Mouse (Mus musculus): Measurements from ENCODE around the gene Il11ra1. TPM values are rescaled to one million over a fixed set of nuclear protein-coding genes. Genes with fewer than 3 reads are reported as not detected.
A peak's percentile ranks its signal among the peaks of the same experiment; 100 is the strongest.
"Not testable (repeated sequence)": the region's sequence is repeated elsewhere in the genome, so short reads cannot be mapped to it uniquely, and the experiment has no call there.

Gene Il11ra1
- 317 and 362 TPM in 2 replicates for polyA plus RNA-seq (2014; fragmentation: Nextera tagmentation; extraction: Ambion mirVana)

DNA sequence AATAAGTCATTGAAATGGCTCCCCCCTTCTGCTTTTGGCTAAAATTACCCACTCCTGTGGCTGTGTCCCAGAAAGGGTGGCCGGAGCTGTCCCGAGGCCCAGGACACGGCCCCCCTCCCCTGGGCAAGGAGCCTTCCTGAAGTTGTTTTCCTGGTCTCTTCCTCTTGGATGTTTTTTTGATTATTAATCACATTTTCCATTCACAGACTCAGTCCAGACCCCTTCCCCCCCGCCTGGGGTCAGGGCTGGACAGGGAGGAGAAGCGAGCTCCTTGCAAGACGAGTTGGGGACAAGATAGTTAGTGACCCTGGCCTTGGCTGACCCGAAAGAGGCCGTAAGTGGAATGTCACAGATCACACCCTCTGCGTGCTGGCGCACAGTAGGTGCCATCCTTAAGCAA lies at the start of gene Il11ra1:
TSS of gene Il11ra1 (plus strand) at position 207 of the 400 bp plus-strand sequence.
- not testable (repeated sequence) for H3K4me3 ChIP-seq (ENCODE audit: low read depth, low read length); H3K9me3 ChIP-seq (ENCODE audit: control insufficient read depth, low read length); ATAC-seq (ENCODE audit: low read depth); H3K36me3 ChIP-seq (ENCODE audit: control insufficient read depth, insufficient read depth, low read length); DNase-seq (ENCODE audit: low spot score); H3K4me1 ChIP-seq (ENCODE audit: control insufficient read depth, insufficient read depth, low read length); H3K27ac ChIP-seq (replicated peaks; ENCODE audit: low read depth, low read length); H3K27me3 ChIP-seq (replicated peaks; ENCODE audit: control insufficient read depth, insufficient read depth, low read length); H3K9ac ChIP-seq (ENCODE audit: low read depth, low read length)
- WGBS = 86% methylated on average over 7 of the region's 10 CpGs
- peak within 1 kb of the TSS; percentile 26 for H3K4me2 ChIP-seq (ENCODE audit: low read depth, low read length)

DNA sequence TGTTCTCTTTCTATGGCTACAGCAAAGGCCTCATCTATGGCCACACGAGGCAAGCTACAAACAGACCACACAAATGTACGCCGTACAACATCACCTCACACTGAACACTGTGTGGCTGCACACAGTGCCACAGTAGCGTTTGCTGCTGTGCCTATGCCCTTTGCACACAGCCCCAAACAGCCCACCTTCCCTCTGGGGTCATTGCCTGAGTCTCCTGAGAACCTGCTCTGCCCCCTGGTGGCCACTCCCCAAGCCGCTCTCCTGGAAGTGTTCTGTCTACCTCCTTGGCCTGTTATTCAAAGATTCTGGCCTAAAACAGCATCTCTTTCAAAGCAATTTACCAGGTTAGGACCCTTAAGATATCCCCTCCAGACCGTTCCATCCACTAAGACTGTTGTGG lies 46.5 kb upstream of the Il11ra1 start:
- ATAC-seq (ENCODE audit: low read depth) = peak; percentile 51; the same call in 1 of the 2 replicates
- no peaks in the 10 kb centered on the region for H3K9me3 ChIP-seq (ENCODE audit: control insufficient read depth, low read length)
- no peak overlapping the region for H3K9ac ChIP-seq (ENCODE audit: low read depth, low read length)
- no peak overlapping the region for H3K4me2 ChIP-seq (ENCODE audit: low read depth, low read length)
- H3K4me3 ChIP-seq (ENCODE audit: low read depth, low read length) = no peak overlapping the region
- no peaks in the 10 kb centered on the region for H3K4me1 ChIP-seq (ENCODE audit: control insufficient read depth, insufficient read depth, low read length)
- 43% methylated on average over 6 of the region's 6 CpGs for WGBS
- no peaks in the 10 kb centered on the region; the same call in 1 of the 2 replicates for H3K27me3 ChIP-seq (replicated peaks; ENCODE audit: control insufficient read depth, insufficient read depth, low read length)
- no peak overlapping the region for H3K27ac ChIP-seq (replicated peaks; ENCODE audit: low read depth, low read length)
- peak; percentile 80 for DNase-seq (ENCODE audit: low spot score)
- H3K36me3 ChIP-seq (ENCODE audit: control insufficient read depth, insufficient read depth, low read length) = peaks cover 7% of the 10 kb centered on the region; the same call in 1 of the 2 replicates

DNA sequence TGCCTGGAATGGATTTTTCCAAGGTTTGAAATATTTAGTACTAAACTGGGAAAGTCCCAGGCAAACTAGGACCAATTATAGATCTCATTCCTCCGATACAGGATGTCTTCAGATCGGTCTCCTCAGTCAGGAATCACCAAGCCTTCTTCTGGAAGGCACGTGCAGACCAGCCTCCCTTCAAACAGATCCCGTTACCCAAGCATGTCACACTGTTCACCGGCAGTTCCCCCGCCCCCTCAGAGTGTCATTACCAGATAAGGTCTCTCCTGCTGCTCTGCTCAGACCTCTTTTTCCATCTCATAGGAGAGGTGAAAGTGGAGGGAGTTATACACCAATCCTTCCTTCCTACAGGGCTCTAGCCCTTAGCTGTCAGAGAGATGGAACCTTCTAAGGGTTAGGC lies 46.1 kb upstream of the Il11ra1 start:
- WGBS = 60% methylated on average over 6 of the region's 6 CpGs
- Histone ChIP-seq H3K4me1 (ENCODE audit: control insufficient read depth, insufficient read depth, low read length) (no peaks in the 10 kb centered on the region), H3K36me3 (ENCODE audit: control insufficient read depth, insufficient read depth, low read length) (peaks cover 7% of the 10 kb centered on the region; the same call in 1 of the 2 replicates), H3K4me3 (ENCODE audit: low read depth, low read length) (no peak overlapping the region), H3K27me3 (replicated peaks; ENCODE audit: control insufficient read depth, insufficient read depth, low read length) (no peaks in the 10 kb centered on the region; the same call in 1 of the 2 replicates), H3K9me3 (ENCODE audit: control insufficient read depth, low read length) (no peaks in the 10 kb centered on the region), H3K27ac (replicated peaks; ENCODE audit: low read depth, low read length) (no peak overlapping the region), H3K4me2 (ENCODE audit: low read depth, low read length) (no peak overlapping the region), H3K9ac (ENCODE audit: low read depth, low read length) (no peak overlapping the region)
- DNase-seq (ENCODE audit: low spot score) (no peak), ATAC-seq (ENCODE audit: low read depth) (no peak)

DNA sequence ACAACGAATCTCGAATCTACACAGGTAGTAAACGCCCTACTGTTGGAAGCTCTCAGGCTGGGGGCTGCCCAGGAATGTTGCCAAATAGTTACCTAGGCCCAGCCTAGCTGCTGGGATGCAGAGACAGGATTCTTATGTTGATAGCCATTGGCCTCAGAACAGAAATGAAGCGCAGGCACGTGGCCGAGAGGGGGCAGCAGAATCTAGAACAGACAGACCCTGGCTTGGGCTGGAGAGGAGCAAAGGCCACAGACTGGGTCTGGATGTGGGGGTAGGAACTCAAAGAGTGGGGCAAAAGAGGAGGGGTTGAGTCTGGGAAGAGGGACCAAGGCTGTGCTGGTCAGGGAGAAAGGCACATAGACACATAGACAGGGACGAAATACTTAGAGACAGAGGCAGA lies 45.6 kb upstream of the Il11ra1 start:
- peaks cover 7% of the 10 kb centered on the region; the same call in 1 of the 2 replicates for H3K36me3 ChIP-seq (ENCODE audit: control insufficient read depth, insufficient read depth, low read length)
- H3K4me1 ChIP-seq (ENCODE audit: control insufficient read depth, insufficient read depth, low read length) = no peaks in the 10 kb centered on the region
- 15% methylated on average over 7 of the region's 7 CpGs for WGBS
- no peaks in the 10 kb centered on the region for H3K9me3 ChIP-seq (ENCODE audit: control insufficient read depth, low read length)
- H3K9ac ChIP-seq (ENCODE audit: low read depth, low read length) = no peak overlapping the region
- no peaks in the 10 kb centered on the region; the same call in 1 of the 2 replicates for H3K27me3 ChIP-seq (replicated peaks; ENCODE audit: control insufficient read depth, insufficient read depth, low read length)
- H3K4me2 ChIP-seq (ENCODE audit: low read depth, low read length) = no peak overlapping the region
- DNase-seq (ENCODE audit: low spot score) = peak; percentile 60
- H3K4me3 ChIP-seq (ENCODE audit: low read depth, low read length) = no peak overlapping the region
- peak; percentile 48; the same call in 1 of the 2 replicates for ATAC-seq (ENCODE audit: low read depth)
- H3K27ac ChIP-seq (replicated peaks; ENCODE audit: low read depth, low read length) = no peak overlapping the region

DNA sequence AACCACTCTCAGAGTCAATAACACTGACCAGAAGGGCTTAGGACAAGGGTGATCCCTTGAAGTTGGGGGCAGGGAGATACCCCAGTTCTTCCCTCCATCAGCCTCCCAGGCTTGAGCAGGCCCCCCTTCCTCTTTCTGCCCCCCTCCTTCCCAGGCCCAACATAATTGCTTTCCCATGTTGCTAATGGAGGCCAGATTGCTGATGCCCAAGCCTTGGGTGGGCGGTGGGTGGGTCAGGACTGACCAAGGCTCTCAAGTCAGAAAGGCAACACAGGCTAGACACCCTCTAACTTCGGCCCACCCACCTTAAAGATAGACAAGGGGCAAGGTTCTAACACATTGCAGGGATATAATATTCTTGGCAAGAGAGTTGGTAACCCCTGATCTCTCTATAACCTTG lies 44.3 kb upstream of the Il11ra1 start:
- DNase-seq (ENCODE audit: low spot score) (no peak), ATAC-seq (ENCODE audit: low read depth) (no peak)
- Histone ChIP-seq H3K4me3 (ENCODE audit: low read depth, low read length) (no peak overlapping the region), H3K36me3 (ENCODE audit: control insufficient read depth, insufficient read depth, low read length) (peaks cover 7% of the 10 kb centered on the region; the same call in 1 of the 2 replicates), H3K9me3 (ENCODE audit: control insufficient read depth, low read length) (no peaks in the 10 kb centered on the region), H3K4me1 (ENCODE audit: control insufficient read depth, insufficient read depth, low read length) (no peaks in the 10 kb centered on the region), H3K9ac (ENCODE audit: low read depth, low read length) (no peak overlapping the region), H3K27ac (replicated peaks; ENCODE audit: low read depth, low read length) (no peak overlapping the region), H3K27me3 (replicated peaks; ENCODE audit: control insufficient read depth, insufficient read depth, low read length) (no peaks in the 10 kb centered on the region; the same call in 1 of the 2 replicates), H3K4me2 (ENCODE audit: low read depth, low read length) (no peak overlapping the region)
- 53% methylated on average over 2 of the region's 2 CpGs for WGBS

DNA sequence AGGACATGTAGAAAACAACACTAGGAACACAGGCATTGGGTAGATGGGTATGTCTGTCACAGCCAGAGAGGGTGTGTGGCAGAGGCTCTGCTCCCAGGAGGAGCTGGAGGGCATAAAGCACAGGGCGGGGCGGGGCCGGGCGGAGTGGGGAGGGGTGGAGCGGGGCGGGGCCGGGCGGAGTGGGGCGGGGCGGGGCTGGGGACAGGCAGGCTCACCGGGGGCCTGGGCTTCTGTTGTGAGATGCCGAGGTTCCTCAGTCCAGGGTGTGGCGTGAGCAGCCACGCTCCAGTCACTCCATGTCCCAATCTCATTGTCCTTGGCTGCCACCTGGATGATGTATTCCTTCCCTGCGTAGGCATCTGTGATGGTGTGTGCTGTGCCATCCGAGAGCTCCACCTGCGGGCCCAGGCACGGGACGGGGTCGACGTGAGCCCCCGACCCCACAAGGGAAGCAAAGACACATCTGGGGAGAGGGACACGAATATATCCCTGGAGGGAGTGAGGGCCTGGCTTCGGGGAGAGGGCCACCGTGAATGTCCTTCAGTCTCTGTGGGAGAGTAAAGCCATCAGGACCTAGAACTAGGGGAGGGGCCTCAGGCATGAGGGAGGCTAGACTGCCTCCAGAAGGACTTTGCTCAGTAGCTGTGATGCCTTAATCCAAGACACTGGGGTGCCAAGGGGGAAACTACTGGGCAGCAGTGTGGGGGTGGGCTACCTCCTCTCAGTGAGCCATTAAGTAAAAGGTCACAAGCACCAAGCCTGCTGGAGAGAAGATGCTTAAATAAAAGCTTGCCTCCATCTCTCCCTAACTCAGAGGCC lies 41.0 kb upstream of the Il11ra1 start:
- ATAC-seq (ENCODE audit: low read depth) = 0 out of 2 replicates have a peak, but pooled peaks have one; percentile 13
- no peak overlapping the region for H3K27ac ChIP-seq (replicated peaks; ENCODE audit: low read depth, low read length)
- H3K27me3 ChIP-seq (replicated peaks; ENCODE audit: control insufficient read depth, insufficient read depth, low read length) = no peaks in the 10 kb centered on the region; the same call in 1 of the 2 replicates

DNA sequence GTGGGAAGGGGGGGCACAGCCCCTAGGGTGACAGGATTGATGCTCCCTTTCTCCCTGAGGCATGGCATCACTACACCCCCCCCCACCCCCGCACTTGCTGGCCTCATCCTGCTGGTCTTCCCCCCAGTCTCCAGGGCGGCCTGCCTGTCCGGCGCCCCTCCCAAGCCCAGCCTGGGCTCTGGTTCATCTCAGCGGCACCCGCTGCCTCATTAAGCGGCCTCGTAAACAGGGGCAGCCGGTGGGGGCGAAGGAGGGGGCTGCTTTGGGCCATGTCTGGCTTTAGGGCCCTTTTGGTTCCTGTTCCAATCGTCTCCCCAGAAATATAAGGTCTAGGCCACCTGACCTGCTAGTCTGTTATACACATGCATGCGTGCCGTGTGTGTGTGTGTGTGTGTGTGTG lies 40.2 kb upstream of the Il11ra1 start:
- DNase-seq (ENCODE audit: low spot score) (no peak), ATAC-seq (ENCODE audit: low read depth) (no peak)
- peaks cover 19% of the 10 kb centered on the region for H3K4me1 ChIP-seq (ENCODE audit: control insufficient read depth, insufficient read depth, low read length)
- H3K27me3 ChIP-seq (replicated peaks; ENCODE audit: control insufficient read depth, insufficient read depth, low read length) = no peaks in the 10 kb centered on the region; the same call in 1 of the 2 replicates
- 78% methylated on average over 7 of the region's 13 CpGs for WGBS
- no peak overlapping the region for H3K4me2 ChIP-seq (ENCODE audit: low read depth, low read length)
- no peak overlapping the region for H3K4me3 ChIP-seq (ENCODE audit: low read depth, low read length)
- no peak overlapping the region for H3K9ac ChIP-seq (ENCODE audit: low read depth, low read length)
- H3K36me3 ChIP-seq (ENCODE audit: control insufficient read depth, insufficient read depth, low read length) = peaks cover 11% of the 10 kb centered on the region; the same call in 1 of the 2 replicates
- no peaks in the 10 kb centered on the region for H3K9me3 ChIP-seq (ENCODE audit: control insufficient read depth, low read length)
- no peak overlapping the region for H3K27ac ChIP-seq (replicated peaks; ENCODE audit: low read depth, low read length)

More for the DNA sequence above, 41.0 kb upstream of the Il11ra1 start:
- Histone ChIP-seq H3K4me1 (ENCODE audit: control insufficient read depth, insufficient read depth, low read length) (peaks cover 13% of the 10 kb centered on the region), H3K9me3 (ENCODE audit: control insufficient read depth, low read length) (no peaks in the 10 kb centered on the region), H3K4me2 (ENCODE audit: low read depth, low read length) (0 out of 2 replicates have a peak overlapping the region, but pooled peaks have one; percentile 15), H3K36me3 (ENCODE audit: control insufficient read depth, insufficient read depth, low read length) (peaks cover 8% of the 10 kb centered on the region; the same call in 1 of the 2 replicates), H3K9ac (ENCODE audit: low read depth, low read length) (no peak overlapping the region; the same call in 1 of the 2 replicates), H3K4me3 (ENCODE audit: low read depth, low read length) (no peak overlapping the region)
- WGBS = 24% methylated on average over 16 of the region's 25 CpGs
- DNase-seq (ENCODE audit: low spot score) = no peak

DNA sequence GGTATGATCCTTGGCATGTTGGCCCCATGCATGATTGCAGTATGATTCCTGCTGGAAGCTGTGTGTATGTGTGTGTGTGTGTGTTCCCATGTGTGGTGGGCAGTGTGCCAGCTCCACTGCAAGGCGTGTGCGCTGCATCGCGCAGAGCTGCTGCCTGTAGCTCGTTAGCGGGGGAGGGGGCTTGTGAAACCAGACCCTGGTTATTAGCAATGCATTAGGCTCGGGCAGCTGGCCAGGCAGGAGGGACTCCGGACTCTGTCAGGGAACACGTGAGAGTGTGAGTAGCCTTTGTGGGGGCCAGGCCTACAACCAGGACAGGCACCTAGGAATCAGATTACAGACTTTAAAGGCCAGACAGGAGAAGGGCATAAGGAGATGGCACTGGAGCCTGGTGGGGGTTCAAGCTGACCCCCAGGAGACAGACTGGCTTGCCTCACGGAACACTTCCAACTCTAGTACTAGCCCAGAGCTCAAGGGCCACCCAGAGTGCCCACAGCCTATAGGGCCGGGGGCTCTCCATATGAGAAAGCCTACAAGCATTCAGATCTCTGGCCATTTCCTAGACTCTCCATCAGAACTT lies 38.8 kb upstream of the Il11ra1 start:
- DNase-seq (ENCODE audit: low spot score) (peak; percentile 89), ATAC-seq (ENCODE audit: low read depth) (peak; percentile 60)
- no peak overlapping the region for H3K4me3 ChIP-seq (ENCODE audit: low read depth, low read length)
- no peak overlapping the region for H3K9ac ChIP-seq (ENCODE audit: low read depth, low read length)
- H3K4me1 ChIP-seq (ENCODE audit: control insufficient read depth, insufficient read depth, low read length) = peaks cover 31% of the 10 kb centered on the region
- no peaks in the 10 kb centered on the region; the same call in 1 of the 2 replicates for H3K27me3 ChIP-seq (replicated peaks; ENCODE audit: control insufficient read depth, insufficient read depth, low read length)
- H3K36me3 ChIP-seq (ENCODE audit: control insufficient read depth, insufficient read depth, low read length) = peaks cover 11% of the 10 kb centered on the region; the same call in 1 of the 2 replicates
- H3K27ac ChIP-seq (replicated peaks; ENCODE audit: low read depth, low read length) = no peak overlapping the region; the same call in 1 of the 2 replicates
- 19% methylated on average over 9 of the region's 11 CpGs for WGBS
- H3K9me3 ChIP-seq (ENCODE audit: control insufficient read depth, low read length) = no peaks in the 10 kb centered on the region
- H3K4me2 ChIP-seq (ENCODE audit: low read depth, low read length) = no peak overlapping the region
